9 mouse cellular contexts compared by ENCODE assay signal in the genomic region with DNA sequence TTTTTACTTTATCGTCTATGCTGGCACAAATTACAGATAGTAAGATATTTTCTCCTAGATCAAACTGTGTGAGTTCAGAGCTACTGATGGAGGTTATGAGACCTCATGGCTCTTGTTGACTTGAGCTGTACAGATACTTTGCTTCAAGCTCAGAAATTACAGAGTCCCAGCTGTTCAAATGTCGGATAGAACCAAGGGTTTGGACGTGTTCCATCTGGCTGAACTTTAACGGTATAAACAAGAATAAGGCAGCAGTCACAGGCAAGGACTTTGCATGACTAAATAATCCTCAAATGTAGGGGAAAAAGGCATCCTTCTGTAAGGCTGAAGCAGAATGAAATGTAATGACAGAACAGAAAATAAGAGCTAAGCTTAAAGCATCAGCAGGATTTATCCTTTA.
DNase-seq lines count a peak whose midpoint lies in the region; ATAC-seq and TF ChIP-seq lines count a peak whose summit lies in the region.
"Had no signal": no experiment of that assay in that cellular context is flagged by ENCODE, and none has a peak within 500 bp of the region (broad histone marks: within the 10 kb centered on the region; RNA-seq: fewer than 3 reads in every experiment).

No protein-coding gene starts in this region.

- H3K4me3 ChIP-seq in hindbrain, postnatal 0 days (ENCODE audit: low read length): no peak overlapping the region
- no peak overlapping the region for H3K4me3 ChIP-seq in hindbrain, embryonic 13.5 days
- no peak overlapping the region for H3K4me3 ChIP-seq in cerebellum, adult 2 months (replicated peaks; ENCODE audit: insufficient read depth, low read depth, low read length)

- ATAC-seq in hindbrain, postnatal 0 days: 0 out of 2 replicates have a peak, but pooled peaks have one; percentile 43
- no peak for ATAC-seq in hindbrain, embryonic 13.5 days (ENCODE audit: low FRiP score)
- ATAC-seq in activated CD4-positive, CD25-positive, alpha-beta regulatory T cell, adult 4 months: no peak

- no peak overlapping the region for H3K9ac ChIP-seq in hindbrain, postnatal 0 days (replicated peaks; ENCODE audit: low read length)
- no peak overlapping the region for H3K9ac ChIP-seq in hindbrain, embryonic 13.5 days

- no peak for TF ChIP-seq POLR2A in cerebellum, adult 2 months (IDR thresholded peaks at IDR 0.05; ENCODE audit: borderline replicate concordance, insufficient read depth, low read length)

- H3K36me3 ChIP-seq in hindbrain, postnatal 0 days (ENCODE audit: insufficient read depth, low read length): no peaks in the 10 kb centered on the region
- no peaks in the 10 kb centered on the region for H3K36me3 ChIP-seq in hindbrain, embryonic 13.5 days

- 36% methylated on average over 4 of the region's 4 CpGs for WGBS in hindbrain, postnatal 0 days
- WGBS in hindbrain, embryonic 13.5 days: 74% methylated on average over 4 of the region's 4 CpGs
- 15% methylated on average over 4 of the region's 4 CpGs for WGBS in cerebellum, adult 2 months

- DNase-seq in hindbrain, postnatal 0 days (ENCODE audit: low spot score): peak; percentile 62
- DNase-seq in 3T3-L1 (ENCODE audit: low read depth, low spot score): peak; percentile 17
- DNase-seq in brain, adult 2 months (ENCODE audit: low read depth, low spot score): peak; percentile 81
- peak; percentile 46 for DNase-seq in kidney, postnatal 10 days
- no peak for DNase-seq in embryo, embryonic 9.5 days (ENCODE audit: extremely low spot score)
- no peak for DNase-seq in cerebellum, adult 2 months
- DNase-seq: cerebellum, adult 11-12 months had no signal

- H3K27me3 ChIP-seq in hindbrain, postnatal 0 days (ENCODE audit: insufficient read depth, low read length): no peaks in the 10 kb centered on the region
- no peaks in the 10 kb centered on the region for H3K27me3 ChIP-seq in hindbrain, embryonic 13.5 days
- H3K27me3 ChIP-seq in cerebellum, adult 2 months (ENCODE audit: control insufficient read depth, insufficient read depth, low read length): no peaks in the 10 kb centered on the region

- no peak overlapping the region for H3K4me2 ChIP-seq in hindbrain, postnatal 0 days (ENCODE audit: low read depth, low read length)
- H3K4me2 ChIP-seq in hindbrain, embryonic 13.5 days: no peak overlapping the region

- no peaks in the 10 kb centered on the region for H3K4me1 ChIP-seq in hindbrain, postnatal 0 days (ENCODE audit: insufficient read depth, low read length)
- H3K4me1 ChIP-seq in hindbrain, embryonic 13.5 days (replicated peaks): no peaks in the 10 kb centered on the region
- H3K4me1 ChIP-seq in cerebellum, adult 2 months (ENCODE audit: control insufficient read depth, insufficient read depth, low read length): no peaks in the 10 kb centered on the region

- H3K9me3 ChIP-seq in hindbrain, postnatal 0 days (ENCODE audit: low read length): no peaks in the 10 kb centered on the region
- no peaks in the 10 kb centered on the region for H3K9me3 ChIP-seq in hindbrain, embryonic 13.5 days

- no peak overlapping the region for H3K27ac ChIP-seq in hindbrain, postnatal 0 days
- no peak overlapping the region for H3K27ac ChIP-seq in hindbrain, embryonic 13.5 days
- H3K27ac ChIP-seq in cerebellum, adult 2 months (ENCODE audit: insufficient read depth, low read length): no peak overlapping the region

- no peak for TF ChIP-seq CTCF in hindbrain, postnatal 0 days (IDR thresholded peaks at IDR 0.05; ENCODE audit: low read depth)
- TF ChIP-seq CTCF in cerebellum, adult 2 months (IDR thresholded peaks at IDR 0.05; ENCODE audit: borderline replicate concordance, insufficient read depth, low read depth, low read length): no peak

Comparison
In these comparisons a context has a peak if more than half of its experiments do, and no peak if none do; other contexts are left out.
1. DNase-seq: peak in hindbrain, postnatal 0 days (single experiment), 3T3-L1 (single experiment), brain, adult 2 months (single experiment) and kidney, postnatal 10 days (single experiment); none in embryo, embryonic 9.5 days (single experiment) and cerebellum, adult 2 months (0 of 2).